Mouse (Mus musculus): ENCODE data around the gene Snai3. TPM values are rescaled to one million over a fixed set of nuclear protein-coding genes. Genes with fewer than 3 reads are reported as not detected.

The Snai3 gene
- polyA plus RNA-seq, 1 experiment from 2014 or later = 2.6 TPM

GRCm38 (mm10) chr8:122442781-122443180 is 17.8 kb downstream of the Snai3 start:
- WGBS = 1% methylated on average over 11 of the region's 12 CpGs
- Histone ChIP-seq H3K9ac (ENCODE audit: low read length) (peak overlapping the region; percentile 81), H3K9me3 (ENCODE audit: control insufficient read depth, low read length) (no peaks in the 10 kb centered on the region), H3K27ac (replicated peaks in 1 of 2; ENCODE audit: control insufficient read depth in 1 of 2, insufficient read depth in 1 of 2, low read depth in 2 of 2, low read length in 2 of 2) (peak overlapping the region; percentile 45 to 99; a peak in 3 of 4 replicates), H3K4me3 (ENCODE audit: control insufficient read depth in 1 of 2, insufficient read depth in 1 of 2, low read depth in 1 of 2, low read length in 2 of 2) (peak overlapping the region; percentile 57 to 74), H3K4me2 (ENCODE audit: low read length) (peak overlapping the region; percentile 92), H3K4me1 (ENCODE audit: control insufficient read depth in 2 of 2, insufficient read depth in 2 of 2, low read length in 2 of 2) (peaks cover 18 to 29% of the 10 kb centered on the region in 2 experiments), H3K27me3 (ENCODE audit: control insufficient read depth, insufficient read depth, low read length) (no peaks in the 10 kb centered on the region), H3K36me3 (ENCODE audit: control insufficient read depth, insufficient read depth, low read length) (peaks cover 13% of the 10 kb centered on the region; the same call in 1 of the 2 replicates)
- ATAC-seq (ENCODE audit: insufficient number of reproducible peaks, insufficient read depth, low FRiP score, low read depth) = no peak

- no peak for ATAC-seq (ENCODE audit: insufficient number of reproducible peaks, insufficient read depth, low FRiP score, low read depth)
- H3K27ac ChIP-seq (replicated peaks in 1 of 2; ENCODE audit: control insufficient read depth in 1 of 2, insufficient read depth in 1 of 2, low read depth in 2 of 2, low read length in 2 of 2) = peak overlapping the region in 1 of 2 experiments; percentile 99; a peak in 1 of 4 replicates
Measured at GRCm38 (mm10) chr8:122442356-122442755, 18.2 kb downstream of the Snai3 start.

GRCm38 (mm10) chr8:122441326-122441725 is 19.2 kb downstream of the Snai3 start:
- Histone ChIP-seq H3K27ac (replicated peaks in 1 of 2; ENCODE audit: control insufficient read depth in 1 of 2, insufficient read depth in 1 of 2, low read depth in 2 of 2, low read length in 2 of 2) (no peak overlapping the region), H3K27me3 (ENCODE audit: control insufficient read depth, insufficient read depth, low read length) (no peaks in the 10 kb centered on the region), H3K4me1 (ENCODE audit: control insufficient read depth in 2 of 2, insufficient read depth in 2 of 2, low read length in 2 of 2) (peaks cover 18 to 32% of the 10 kb centered on the region in 2 experiments), H3K4me2 (ENCODE audit: low read length) (no peak overlapping the region), H3K4me3 (ENCODE audit: control insufficient read depth in 1 of 2, insufficient read depth in 1 of 2, low read depth in 1 of 2, low read length in 2 of 2) (no peak overlapping the region), H3K9ac (ENCODE audit: low read length) (no peak overlapping the region), H3K9me3 (ENCODE audit: control insufficient read depth, low read length) (no peaks in the 10 kb centered on the region), H3K36me3 (ENCODE audit: control insufficient read depth, insufficient read depth, low read length) (peaks cover 18% of the 10 kb centered on the region)
- WGBS = 89% methylated on average over 1 of the region's 1 CpGs
- ATAC-seq (ENCODE audit: insufficient number of reproducible peaks, insufficient read depth, low FRiP score, low read depth) = no peak

More at GRCm38 (mm10) chr8:122442356-122442755, 18.2 kb downstream of the Snai3 start:
- H3K27me3 ChIP-seq (ENCODE audit: control insufficient read depth, insufficient read depth, low read length) = no peaks in the 10 kb centered on the region
- H3K4me3 ChIP-seq (ENCODE audit: control insufficient read depth in 1 of 2, insufficient read depth in 1 of 2, low read depth in 1 of 2, low read length in 2 of 2) = peak overlapping the region; percentile 57 to 74
- 27% methylated on average over 7 of the region's 7 CpGs for WGBS
- peak overlapping the region; percentile 81 for H3K9ac ChIP-seq (ENCODE audit: low read length)
- H3K36me3 ChIP-seq (ENCODE audit: control insufficient read depth, insufficient read depth, low read length) = peaks cover 13% of the 10 kb centered on the region; the same call in 1 of the 2 replicates
- peak overlapping the region; percentile 92 for H3K4me2 ChIP-seq (ENCODE audit: low read length)
- no peaks in the 10 kb centered on the region for H3K9me3 ChIP-seq (ENCODE audit: control insufficient read depth, low read length)
- H3K4me1 ChIP-seq (ENCODE audit: control insufficient read depth in 2 of 2, insufficient read depth in 2 of 2, low read length in 2 of 2) = peaks cover 18 to 32% of the 10 kb centered on the region in 2 experiments

GRCm38 (mm10) chr8:122439336-122439735 is 21.2 kb downstream of the Snai3 start:
- Histone ChIP-seq H3K9ac (ENCODE audit: low read length) (no peak overlapping the region), H3K27me3 (ENCODE audit: control insufficient read depth, insufficient read depth, low read length) (no peaks in the 10 kb centered on the region), H3K27ac (replicated peaks in 1 of 2; ENCODE audit: control insufficient read depth in 1 of 2, insufficient read depth in 1 of 2, low read depth in 2 of 2, low read length in 2 of 2) (no peak overlapping the region), H3K4me1 (ENCODE audit: control insufficient read depth in 2 of 2, insufficient read depth in 2 of 2, low read length in 2 of 2) (peaks cover 8 to 16% of the 10 kb centered on the region in 2 experiments), H3K9me3 (ENCODE audit: control insufficient read depth, low read length) (0 out of 2 replicates have a peak, but pooled peaks cover 3% of the 10 kb centered on the region), H3K36me3 (ENCODE audit: control insufficient read depth, insufficient read depth, low read length) (peaks cover 33% of the 10 kb centered on the region), H3K4me3 (ENCODE audit: control insufficient read depth in 1 of 2, insufficient read depth in 1 of 2, low read depth in 1 of 2, low read length in 2 of 2) (no peak overlapping the region), H3K4me2 (ENCODE audit: low read length) (no peak overlapping the region)
- ATAC-seq (ENCODE audit: insufficient number of reproducible peaks, insufficient read depth, low FRiP score, low read depth) = no peak
- 95% methylated on average over 16 of the region's 16 CpGs for WGBS

- ATAC-seq (ENCODE audit: insufficient number of reproducible peaks, insufficient read depth, low FRiP score, low read depth) = no peak
- Histone ChIP-seq H3K9ac (ENCODE audit: low read length) (no peak overlapping the region), H3K27me3 (ENCODE audit: control insufficient read depth, insufficient read depth, low read length) (no peaks in the 10 kb centered on the region), H3K36me3 (ENCODE audit: control insufficient read depth, insufficient read depth, low read length) (peaks cover 38% of the 10 kb centered on the region), H3K9me3 (ENCODE audit: control insufficient read depth, low read length) (0 out of 2 replicates have a peak, but pooled peaks cover 3% of the 10 kb centered on the region), H3K4me2 (ENCODE audit: low read length) (peak overlapping the region; percentile 23; the same call in 1 of the 2 replicates), H3K27ac (replicated peaks in 1 of 2; ENCODE audit: control insufficient read depth in 1 of 2, insufficient read depth in 1 of 2, low read depth in 2 of 2, low read length in 2 of 2) (peak overlapping the region; percentile 46 to 47; a peak in 2 of 4 replicates), H3K4me1 (ENCODE audit: control insufficient read depth in 2 of 2, insufficient read depth in 2 of 2, low read length in 2 of 2) (peaks cover 11 to 22% of the 10 kb centered on the region in 2 experiments), H3K4me3 (ENCODE audit: control insufficient read depth in 1 of 2, insufficient read depth in 1 of 2, low read depth in 1 of 2, low read length in 2 of 2) (no peak overlapping the region)
- 87% methylated on average over 13 of the region's 13 CpGs for WGBS
Measured at GRCm38 (mm10) chr8:122437708-122438331, 22.7 kb downstream of the Snai3 start.

GRCm38 (mm10) chr8:122436586-122437125 is 23.9 kb downstream of the Snai3 start:
- Histone ChIP-seq H3K9ac (ENCODE audit: low read length) (no peak overlapping the region), H3K4me3 (ENCODE audit: control insufficient read depth in 1 of 2, insufficient read depth in 1 of 2, low read depth in 1 of 2, low read length in 2 of 2) (no peak overlapping the region), H3K27ac (replicated peaks in 1 of 2; ENCODE audit: control insufficient read depth in 1 of 2, insufficient read depth in 1 of 2, low read depth in 2 of 2, low read length in 2 of 2) (no peak overlapping the region), H3K27me3 (ENCODE audit: control insufficient read depth, insufficient read depth, low read length) (no peaks in the 10 kb centered on the region), H3K36me3 (ENCODE audit: control insufficient read depth, insufficient read depth, low read length) (peaks cover 38% of the 10 kb centered on the region), H3K4me2 (ENCODE audit: low read length) (no peak overlapping the region), H3K4me1 (ENCODE audit: control insufficient read depth in 2 of 2, insufficient read depth in 2 of 2, low read length in 2 of 2) (peaks cover 13 to 22% of the 10 kb centered on the region in 2 experiments), H3K9me3 (ENCODE audit: control insufficient read depth, low read length) (0 out of 2 replicates have a peak, but pooled peaks cover 3% of the 10 kb centered on the region)
- ATAC-seq (ENCODE audit: insufficient number of reproducible peaks, insufficient read depth, low FRiP score, low read depth) = no peak
- WGBS = 84% methylated on average over 20 of the region's 20 CpGs

GRCm38 (mm10) chr8:122436146-122436545 is 24.4 kb downstream of the Snai3 start:
- Histone ChIP-seq H3K4me3 (ENCODE audit: control insufficient read depth in 1 of 2, insufficient read depth in 1 of 2, low read depth in 1 of 2, low read length in 2 of 2) (no peak overlapping the region), H3K27ac (replicated peaks in 1 of 2; ENCODE audit: control insufficient read depth in 1 of 2, insufficient read depth in 1 of 2, low read depth in 2 of 2, low read length in 2 of 2) (no peak overlapping the region), H3K9me3 (ENCODE audit: control insufficient read depth, low read length) (0 out of 2 replicates have a peak, but pooled peaks cover 3% of the 10 kb centered on the region), H3K4me1 (ENCODE audit: control insufficient read depth in 2 of 2, insufficient read depth in 2 of 2, low read length in 2 of 2) (peaks cover 18 to 27% of the 10 kb centered on the region in 2 experiments), H3K36me3 (ENCODE audit: control insufficient read depth, insufficient read depth, low read length) (peaks cover 38% of the 10 kb centered on the region), H3K9ac (ENCODE audit: low read length) (no peak overlapping the region), H3K27me3 (ENCODE audit: control insufficient read depth, insufficient read depth, low read length) (no peaks in the 10 kb centered on the region), H3K4me2 (ENCODE audit: low read length) (no peak overlapping the region)
- 96% methylated on average over 9 of the region's 9 CpGs for WGBS
- no peak for ATAC-seq (ENCODE audit: insufficient number of reproducible peaks, insufficient read depth, low FRiP score, low read depth)
